Mouse (Mus musculus) heart, embryonic 15.5 days (tissue): ENCODE data around the gene Plin5. TPM values are rescaled to one million over a fixed set of nuclear protein-coding genes. Genes with fewer than 3 reads are reported as not detected.
"Not testable (repeated sequence)": the region's sequence is repeated elsewhere in the genome, so short reads cannot be mapped to it uniquely, and the experiment has no call there.

Experiments
- ATAC-seq: fragments of 200-750 bp; cut with Nextera tagmentation; replicated peaks from 2 replicates; pipeline ENCODE4 v1.8.0; 2017; ENCODE audit warnings: low read depth, moderate TSS enrichment; ENCODE audit not compliant: insufficient number of reproducible peaks, insufficient read depth, low FRiP score
- H3K27ac ChIP-seq: fragments of 300-500 bp; sonication (generic); 2 replicates; pipeline ENCODE4 v1.5.1; 2015; ENCODE audit warnings: mild to moderate bottlenecking, inconsistent platforms
- H3K27me3 ChIP-seq: fragments of 300-500 bp; sonication (generic); 2 replicates; pipeline ENCODE4 v1.6.1; 2015; ENCODE audit warnings: inconsistent platforms
- H3K36me3 ChIP-seq: fragments of 300-500 bp; sonication (generic); 2 replicates; pipeline ENCODE4 v1.6.1; 2015; ENCODE audit warnings: mild to moderate bottlenecking, inconsistent platforms
- H3K4me1 ChIP-seq: fragments of 300-500 bp; sonication (generic); replicated peaks from 2 replicates; pipeline ENCODE4 v1.6.1; 2015; ENCODE audit warnings: inconsistent platforms
- H3K4me2 ChIP-seq: fragments of 300-500 bp; sonication (generic); 2 replicates; pipeline ENCODE4 v1.6.1; 2015; ENCODE audit warnings: inconsistent platforms, mild to moderate bottlenecking, moderate library complexity
- H3K4me3 ChIP-seq: fragments of 300-500 bp; sonication (generic); 2 replicates; pipeline ENCODE4 v1.5.1; 2015; ENCODE audit warnings: mild to moderate bottlenecking, inconsistent platforms
- H3K9ac ChIP-seq: fragments of 300-500 bp; sonication (generic); 2 replicates; pipeline ENCODE4 v1.6.1; 2015; ENCODE audit warnings: mild to moderate bottlenecking, inconsistent platforms
- H3K9me3 ChIP-seq: fragments of 300-500 bp; sonication (generic); replicated peaks from 2 replicates; pipeline ENCODE4 v1.6.1; 2016; ENCODE audit warnings: inconsistent platforms
- WGBS: fragments of 180-500 bp; shearing (Covaris S2); methylation state at CpG from one replicate; pipeline ENCODE4 v1.1.7; 2015; ENCODE audit warnings: mixed read lengths; 5-methylcytosine and 5-hydroxymethylcytosine counted together
- polyA plus RNA-seq: library from polyadenylated mRNA; unstranded; fragments of >200 nt; fragmentation: Nextera tagmentation; extraction: Ambion mirVana; gene quantifications from 2 replicates; pipeline ENCODE4 v1.2.1, GENCODE M21; 2015

The Plin5 gene
- polyA plus RNA-seq, 1 experiment from 2014 or later, result 1.0 TPM

DNA sequence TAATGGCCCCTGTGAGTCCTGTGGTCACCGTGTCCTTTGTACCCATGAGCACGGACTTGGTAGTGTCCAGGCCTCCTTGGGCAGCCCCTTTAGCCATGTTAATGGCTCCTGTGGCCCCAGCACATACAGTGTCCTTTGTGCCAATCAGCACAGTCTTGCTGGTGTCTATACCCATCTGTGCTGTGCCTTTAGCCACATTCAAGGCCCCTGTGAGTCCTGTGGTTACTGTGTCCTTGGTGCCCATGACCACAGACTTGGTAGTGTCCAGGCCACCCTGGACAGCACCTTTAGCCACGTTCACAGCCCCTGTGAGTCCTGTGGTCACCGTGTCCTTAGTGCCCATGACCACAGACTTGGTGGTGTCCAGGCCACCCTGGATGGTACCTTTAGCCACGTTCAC lies 12.6 kb downstream of the Plin5 start:
- H3K27me3 ChIP-seq, H3K9me3 ChIP-seq, H3K4me3 ChIP-seq, H3K9ac ChIP-seq, ATAC-seq, H3K4me2 ChIP-seq, H3K27ac ChIP-seq: not testable (repeated sequence)
- peaks cover 19% of the 10 kb centered on the region for H3K4me1 ChIP-seq
- peaks cover 35% of the 10 kb centered on the region for H3K36me3 ChIP-seq
- 96% methylated on average over 2 of the region's 5 CpGs for WGBS

- 95% methylated on average over 8 of the region's 8 CpGs for WGBS
- Histone ChIP-seq H3K4me2 (no peak overlapping the region), H3K4me1 (peaks cover 8% of the 10 kb centered on the region; the same call in 1 of the 2 replicates), H3K9me3 (no peaks in the 10 kb centered on the region), H3K27me3 (no peaks in the 10 kb centered on the region), H3K9ac (no peak overlapping the region), H3K27ac (no peak overlapping the region), H3K36me3 (peaks cover 46% of the 10 kb centered on the region), H3K4me3 (no peak overlapping the region)
- no peak for ATAC-seq
Measured at GRCm38 (mm10) chr17:56103465-56104285, 13.7 kb downstream of the Plin5 start.

GRCm38 (mm10) chr17:56102927-56103326 lies 14.5 kb downstream of the Plin5 start:
- Histone ChIP-seq H3K9ac (no peak overlapping the region), H3K36me3 (peaks cover 53% of the 10 kb centered on the region), H3K27ac (no peak overlapping the region), H3K27me3 (no peaks in the 10 kb centered on the region), H3K4me1 (peaks cover under 1% of the 10 kb centered on the region; the same call in 1 of the 2 replicates), H3K4me3 (no peak overlapping the region), H3K9me3 (no peaks in the 10 kb centered on the region), H3K4me2 (no peak overlapping the region)
- 94% methylated on average over 9 of the region's 9 CpGs for WGBS
- no peak for ATAC-seq

- no peak for ATAC-seq
- Histone ChIP-seq H3K27ac (no peak overlapping the region), H3K36me3 (peaks cover 61% of the 10 kb centered on the region), H3K9ac (no peak overlapping the region), H3K27me3 (no peaks in the 10 kb centered on the region), H3K4me2 (no peak overlapping the region), H3K9me3 (no peaks in the 10 kb centered on the region), H3K4me1 (no peaks in the 10 kb centered on the region), H3K4me3 (no peak overlapping the region)
- 93% methylated on average over 5 of the region's 5 CpGs for WGBS
Measured at GRCm38 (mm10) chr17:56102158-56102557, 15.2 kb downstream of the Plin5 start.

DNA sequence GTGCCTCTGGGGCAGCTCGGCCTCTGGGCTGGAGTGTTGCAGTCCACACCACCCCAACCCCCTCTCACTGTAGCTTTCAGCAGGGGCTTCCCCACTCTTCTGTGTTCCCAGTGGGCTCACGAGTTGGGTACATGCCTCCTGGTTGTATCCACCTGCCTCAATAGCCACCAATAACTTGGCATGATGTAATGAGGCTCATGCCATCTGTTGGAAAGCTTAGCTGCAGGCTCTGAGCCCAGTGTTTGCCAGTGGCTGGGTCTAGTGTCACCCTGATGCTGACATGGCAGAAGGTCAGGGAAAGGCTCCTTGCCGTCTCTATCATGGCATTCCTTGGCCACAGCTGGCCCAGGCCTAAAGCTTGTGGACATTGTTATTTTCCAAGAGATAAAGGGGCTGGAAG lies 16.6 kb downstream of the Plin5 start:
- H3K4me3 ChIP-seq, result no peak overlapping the region
- no peaks in the 10 kb centered on the region for H3K9me3 ChIP-seq
- no peak overlapping the region for H3K9ac ChIP-seq
- no peak overlapping the region for H3K27ac ChIP-seq
- no peak overlapping the region for H3K4me2 ChIP-seq
- peaks cover 74% of the 10 kb centered on the region for H3K36me3 ChIP-seq
- WGBS, result 91% methylated on average over 3 of the region's 3 CpGs
- no peaks in the 10 kb centered on the region for H3K27me3 ChIP-seq
- no peak for ATAC-seq
- H3K4me1 ChIP-seq, result no peaks in the 10 kb centered on the region

DNA sequence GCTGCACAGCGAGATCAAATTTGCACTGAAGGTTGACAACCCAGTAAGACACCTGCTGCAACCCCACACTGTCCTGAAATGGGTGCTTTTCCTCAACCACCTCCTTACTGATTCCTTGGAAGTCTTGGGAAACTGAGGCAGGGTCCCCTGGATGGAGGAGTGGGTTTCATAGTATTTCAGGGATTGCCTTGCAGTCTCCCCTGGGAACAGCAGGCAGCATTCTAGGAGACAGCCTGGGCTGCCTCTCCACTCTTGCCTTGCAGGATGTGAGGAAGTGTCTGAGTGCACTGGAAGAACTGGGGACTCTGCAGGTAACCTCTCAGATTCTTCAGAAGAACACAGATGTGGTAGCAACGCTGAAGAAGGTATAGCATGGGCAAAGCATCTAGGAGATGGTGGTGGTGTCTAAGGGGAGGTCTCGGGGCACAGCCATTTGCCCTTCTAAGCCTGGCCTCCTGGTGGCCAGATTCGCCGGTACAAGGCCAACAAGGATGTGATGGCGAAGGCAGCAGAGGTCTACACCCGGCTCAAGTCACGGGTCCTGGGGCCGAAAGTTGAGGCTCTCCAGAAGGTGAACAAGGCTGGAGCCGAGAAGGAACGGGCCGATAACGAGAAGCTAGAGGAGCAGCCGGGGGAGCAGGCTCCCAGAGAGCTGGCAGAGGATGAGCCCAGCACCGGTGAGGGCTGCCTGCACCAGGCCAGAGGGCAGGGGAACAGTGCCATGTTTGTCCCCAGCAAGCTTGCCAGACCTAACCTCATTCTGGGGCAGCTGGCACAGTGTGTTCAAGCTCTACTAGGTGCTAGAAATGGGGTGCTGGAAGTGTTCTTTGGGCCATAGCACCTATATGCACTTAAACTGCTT lies 18.5 kb downstream of the Plin5 start:
- no peak for ATAC-seq
- Histone ChIP-seq H3K9me3 (no peaks in the 10 kb centered on the region), H3K27me3 (no peaks in the 10 kb centered on the region), H3K36me3 (peaks cover 84% of the 10 kb centered on the region), H3K4me3 (no peak overlapping the region), H3K27ac (no peak overlapping the region), H3K4me1 (no peaks in the 10 kb centered on the region), H3K4me2 (no peak overlapping the region), H3K9ac (no peak overlapping the region)
- 91% methylated on average over 15 of the region's 15 CpGs for WGBS

DNA sequence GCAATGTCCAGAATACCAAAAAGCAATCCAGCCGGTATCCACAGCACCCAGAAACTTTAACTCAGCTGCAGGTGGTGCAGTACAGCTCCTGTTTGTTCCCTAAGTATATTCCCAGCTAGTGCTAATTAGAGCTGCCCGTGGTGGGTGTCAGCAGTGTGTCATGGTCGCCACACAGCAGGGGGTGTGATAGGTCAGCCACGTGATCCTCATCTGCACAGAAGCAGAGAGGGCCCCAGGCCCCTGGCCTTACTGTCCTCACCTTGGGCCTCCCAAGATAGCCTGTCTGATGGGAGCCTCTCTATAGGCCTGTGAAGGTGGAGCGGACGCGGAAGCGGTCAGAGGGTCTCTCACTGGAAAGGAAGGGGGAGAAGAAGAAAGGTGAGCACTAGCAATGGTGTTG lies 19.2 kb downstream of the Plin5 start:
- ATAC-seq, result no peak
- no peaks in the 10 kb centered on the region for H3K27me3 ChIP-seq

GRCm38 (mm10) chr17:56096883-56097282 lies 20.5 kb downstream of the Plin5 start:
- H3K27ac ChIP-seq, result no peak overlapping the region
- no peak overlapping the region for H3K4me2 ChIP-seq
- H3K9me3 ChIP-seq, result no peaks in the 10 kb centered on the region
- no peaks in the 10 kb centered on the region for H3K27me3 ChIP-seq
- WGBS, result 88% methylated on average over 12 of the region's 12 CpGs
- no peak overlapping the region for H3K4me3 ChIP-seq
- peaks cover 69% of the 10 kb centered on the region for H3K36me3 ChIP-seq
- no peaks in the 10 kb centered on the region for H3K4me1 ChIP-seq
- no peak for ATAC-seq
- no peak overlapping the region for H3K9ac ChIP-seq

More for the DNA sequence above, 19.2 kb downstream of the Plin5 start:
- Histone ChIP-seq H3K9ac (no peak overlapping the region), H3K4me1 (no peaks in the 10 kb centered on the region), H3K36me3 (peaks cover 82% of the 10 kb centered on the region), H3K27ac (no peak overlapping the region), H3K9me3 (no peaks in the 10 kb centered on the region), H3K4me2 (no peak overlapping the region), H3K4me3 (no peak overlapping the region)
- WGBS, result 89% methylated on average over 8 of the region's 8 CpGs

DNA sequence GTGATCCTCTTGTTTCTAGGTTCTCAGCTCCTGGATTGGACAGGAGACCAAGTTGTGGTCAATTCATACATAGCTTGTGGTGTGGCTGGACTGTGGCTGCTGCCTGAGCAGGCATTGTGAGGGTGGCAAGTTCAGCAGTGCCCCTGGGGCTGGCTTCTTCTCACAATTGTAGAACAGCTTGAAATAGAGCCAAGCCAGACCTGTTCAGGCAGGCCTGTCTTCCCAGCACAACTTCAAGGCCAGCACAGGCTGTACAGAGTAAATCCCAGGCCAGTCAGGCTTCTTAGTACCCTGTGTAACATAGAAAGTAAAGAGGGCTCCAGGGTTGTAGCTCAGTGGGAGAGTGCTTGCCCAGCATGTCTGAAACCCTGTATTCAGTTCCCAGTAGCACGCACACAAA lies 24.6 kb downstream of the Plin5 start:
- 100% methylated on average over 1 of the region's 1 CpGs for WGBS

GRCm38 (mm10) chr17:56092312-56092711 lies 25.1 kb downstream of the Plin5 start:
- no peak overlapping the region for H3K27ac ChIP-seq
- no peak overlapping the region for H3K4me2 ChIP-seq
- no peaks in the 10 kb centered on the region for H3K4me1 ChIP-seq
- H3K27me3 ChIP-seq, result no peaks in the 10 kb centered on the region
- no peaks in the 10 kb centered on the region for H3K9me3 ChIP-seq
- H3K9ac ChIP-seq, result no peak overlapping the region
- no peak overlapping the region for H3K4me3 ChIP-seq
- peaks cover 33% of the 10 kb centered on the region for H3K36me3 ChIP-seq
- WGBS, result 93% methylated on average over 1 of the region's 1 CpGs
- no peak for ATAC-seq

More for the DNA sequence above, 24.6 kb downstream of the Plin5 start:
- Histone ChIP-seq H3K4me1 (no peaks in the 10 kb centered on the region), H3K27ac (no peak overlapping the region), H3K4me3 (no peak overlapping the region), H3K9ac (no peak overlapping the region), H3K4me2 (no peak overlapping the region), H3K27me3 (no peaks in the 10 kb centered on the region), H3K36me3 (peaks cover 38% of the 10 kb centered on the region), H3K9me3 (no peaks in the 10 kb centered on the region)
- ATAC-seq, result no peak

DNA sequence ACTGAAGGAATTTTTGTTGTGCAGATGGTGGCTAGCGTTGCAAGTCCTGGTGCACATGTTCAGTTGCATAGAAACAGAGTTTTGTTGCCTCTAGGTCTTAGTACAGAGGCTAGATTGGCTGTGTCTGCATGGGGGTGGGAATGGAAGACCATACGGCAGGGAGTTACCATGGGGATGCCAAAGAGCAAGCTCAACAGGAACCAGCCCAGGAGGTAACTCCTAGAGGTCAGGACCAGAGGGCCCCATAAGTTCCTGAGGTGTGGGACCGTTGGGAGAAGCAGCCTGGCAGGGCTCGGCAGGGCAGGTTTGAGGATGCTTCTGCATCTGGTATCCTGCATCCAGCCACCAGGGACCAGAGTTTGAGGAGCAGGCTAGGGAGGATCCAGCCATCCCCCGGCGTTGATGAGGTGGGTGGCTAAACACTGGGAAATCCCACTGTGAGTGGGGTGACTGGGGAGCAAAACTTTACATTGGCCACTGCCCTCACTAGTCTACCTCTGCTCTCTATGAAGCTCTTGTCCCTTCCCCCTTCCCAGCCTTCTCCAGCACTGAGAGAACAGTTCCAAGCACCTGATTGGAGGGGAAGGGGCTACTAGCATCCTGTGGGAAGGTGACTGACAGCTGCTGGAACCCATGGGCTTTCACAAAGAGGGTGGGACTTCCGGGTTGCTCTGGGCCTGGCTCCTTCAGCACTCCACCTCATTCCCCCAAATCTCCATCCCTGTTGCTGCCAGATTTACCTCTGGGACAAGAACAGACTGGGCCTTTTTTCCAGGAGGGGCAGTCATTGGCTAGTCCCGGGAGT lies 36.4 kb downstream of the Plin5 start:
- H3K9ac ChIP-seq, result peak overlapping the region; percentile 87
- peak overlapping the region; percentile 90 for H3K4me3 ChIP-seq
- H3K4me1 ChIP-seq, result peaks cover 27% of the 10 kb centered on the region
- peaks cover 13% of the 10 kb centered on the region; the same call in 1 of the 2 replicates for H3K36me3 ChIP-seq
- 0 out of 2 replicates have a peak overlapping the region, but pooled peaks have one; percentile 19 for H3K27ac ChIP-seq
- no peaks in the 10 kb centered on the region for H3K9me3 ChIP-seq
- WGBS, result 17% methylated on average over 8 of the region's 8 CpGs
- peak overlapping the region; percentile 93 for H3K4me2 ChIP-seq
- no peaks in the 10 kb centered on the region for H3K27me3 ChIP-seq
- no peak for ATAC-seq
